In the genomic region with DNA sequence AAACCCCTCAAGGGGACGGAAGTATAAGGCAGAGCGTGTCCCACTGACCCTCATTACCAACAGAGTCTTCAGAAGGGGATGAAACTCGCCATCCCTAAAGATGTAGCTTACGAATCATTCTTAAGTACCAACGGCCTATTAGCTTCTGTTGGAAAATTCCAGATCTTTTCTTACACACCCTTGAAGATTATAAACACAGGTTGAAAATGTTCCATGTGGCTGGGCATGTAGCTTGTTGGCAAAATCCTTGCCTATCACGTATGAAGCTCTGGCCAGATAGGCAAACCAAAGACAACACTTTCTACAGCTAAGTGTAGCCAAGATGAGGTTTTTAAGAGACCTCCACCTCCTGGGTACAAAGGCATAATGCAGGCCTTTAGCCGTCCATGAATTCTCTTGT, we compare ENCODE assay signal across 16 mouse cellular contexts.
DNase-seq lines count a peak whose midpoint lies in the region; ATAC-seq and TF ChIP-seq lines count a peak whose summit lies in the region.
"Had no signal": no experiment of that assay in that cellular context is flagged by ENCODE, and none has a peak within 500 bp of the region (broad histone marks: within the 10 kb centered on the region; RNA-seq: fewer than 3 reads in every experiment).

No protein-coding gene starts in this region.

- WGBS in heart, embryonic 15.5 days: 77% methylated on average over 7 of the region's 7 CpGs
- WGBS in kidney, postnatal 0 days: 70% methylated on average over 7 of the region's 7 CpGs
- WGBS in intestine, embryonic 14.5 days: 71% methylated on average over 7 of the region's 7 CpGs

- DNase-seq in heart, adult 8-10 months (ENCODE audit: low spot score): no peak
- no peak for DNase-seq in kidney, postnatal 0 days (ENCODE audit: low spot score)
- no peak for DNase-seq in kidney, adult 11 months
- DNase-seq in intestine, embryonic 14.5 days (ENCODE audit: low spot score): no peak
- DNase-seq in cerebellum, adult 11-12 months: no peak
- DNase-seq in spleen, postnatal 4 days (ENCODE audit: low spot score in 2 of 2): no peak
- DNase-seq: cerebellum, adult 8-10 months; layer of hippocampus, adult 9-11 months; left cerebral cortex, postnatal 4 days; lung, postnatal 14 days had no signal

- H3K27ac ChIP-seq in heart, embryonic 15.5 days: peak overlapping the region; percentile 24; the same call in 1 of the 2 replicates
- peak overlapping the region; percentile 67 for H3K27ac ChIP-seq in kidney, postnatal 0 days
- peak overlapping the region; percentile 73 for H3K27ac ChIP-seq in brown adipose tissue, adult 24 weeks (replicated peaks; ENCODE audit: low read depth, low read length)
- H3K27ac ChIP-seq in intestine, embryonic 14.5 days (ENCODE audit: low read depth): peak overlapping the region; percentile 57; the same call in 1 of the 2 replicates
- H3K27ac ChIP-seq: forebrain, embryonic 13.5 days had no signal

- H3K27me3 ChIP-seq in heart, embryonic 15.5 days: no peaks in the 10 kb centered on the region
- no peaks in the 10 kb centered on the region for H3K27me3 ChIP-seq in kidney, postnatal 0 days (ENCODE audit: insufficient read depth, low read length)
- no peaks in the 10 kb centered on the region for H3K27me3 ChIP-seq in intestine, embryonic 14.5 days (replicated peaks; ENCODE audit: control insufficient read depth, insufficient read depth, low read length)
- H3K27me3 ChIP-seq: forebrain, embryonic 13.5 days had no signal

- peaks cover 18% of the 10 kb centered on the region for H3K4me1 ChIP-seq in heart, embryonic 15.5 days (replicated peaks)
- H3K4me1 ChIP-seq in kidney, postnatal 0 days (replicated peaks; ENCODE audit: insufficient read depth, low read length): peaks cover 17% of the 10 kb centered on the region
- peaks cover 37% of the 10 kb centered on the region for H3K4me1 ChIP-seq in brown adipose tissue, adult 24 weeks (ENCODE audit: control insufficient read depth, insufficient read depth, insufficient read length, low read length)
- H3K4me1 ChIP-seq in intestine, embryonic 14.5 days (replicated peaks; ENCODE audit: control insufficient read depth, insufficient read depth, low read length): peaks cover 15% of the 10 kb centered on the region
- H3K4me1 ChIP-seq: forebrain, embryonic 13.5 days had no signal

- H3K4me3 ChIP-seq in heart, embryonic 15.5 days: no peak overlapping the region
- H3K4me3 ChIP-seq in kidney, postnatal 0 days (replicated peaks; ENCODE audit: low read depth, low read length): 0 out of 2 replicates have a peak overlapping the region, but pooled peaks have one; percentile 16
- H3K4me3 ChIP-seq in brown adipose tissue, adult 24 weeks (ENCODE audit: insufficient read depth, low read depth, low read length): peak overlapping the region; percentile 48
- no peak overlapping the region for H3K4me3 ChIP-seq in intestine, embryonic 14.5 days (ENCODE audit: low read depth, low read length)
- H3K4me3 ChIP-seq: forebrain, embryonic 13.5 days; myocyte had no signal

- H3K4me2 ChIP-seq in heart, embryonic 15.5 days: peak overlapping the region; percentile 44; the same call in 1 of the 2 replicates
- peak overlapping the region; percentile 47; the same call in 1 of the 2 replicates for H3K4me2 ChIP-seq in kidney, postnatal 0 days (ENCODE audit: low read length)
- H3K4me2 ChIP-seq in intestine, embryonic 14.5 days (ENCODE audit: low read length): 0 out of 2 replicates have a peak overlapping the region, but pooled peaks have one; percentile 31
- H3K4me2 ChIP-seq: forebrain, embryonic 13.5 days; midbrain, embryonic 11.5 days had no signal

- TF ChIP-seq CTCF in kidney, postnatal 0 days (IDR thresholded peaks at IDR 0.05; ENCODE audit: low read depth): no peak

- no peak overlapping the region for H3K9ac ChIP-seq in heart, embryonic 15.5 days
- no peak overlapping the region for H3K9ac ChIP-seq in kidney, postnatal 0 days (ENCODE audit: low read depth, low read length)
- H3K9ac ChIP-seq in intestine, embryonic 14.5 days (ENCODE audit: low read length): no peak overlapping the region; the same call in 1 of the 2 replicates
- H3K9ac ChIP-seq: forebrain, embryonic 13.5 days had no signal

- ATAC-seq in heart, embryonic 15.5 days (replicated peaks; ENCODE audit: insufficient number of reproducible peaks, insufficient read depth, low FRiP score, low read depth): no peak
- no peak for ATAC-seq in kidney, postnatal 0 days (replicated peaks; ENCODE audit: low FRiP score, low read depth)
- ATAC-seq in intestine, embryonic 14.5 days (replicated peaks; ENCODE audit: low FRiP score, low TSS enrichment, low read depth): no peak
- ATAC-seq: activated CD4-positive, CD25-positive, alpha-beta regulatory T cell, adult 4 months; forebrain, embryonic 13.5 days had no signal

- H3K9me3 ChIP-seq in heart, embryonic 15.5 days (replicated peaks): no peaks in the 10 kb centered on the region
- no peaks in the 10 kb centered on the region for H3K9me3 ChIP-seq in kidney, postnatal 0 days (replicated peaks; ENCODE audit: low read length)
- H3K9me3 ChIP-seq in intestine, embryonic 14.5 days (ENCODE audit: control insufficient read depth, low read length): no peaks in the 10 kb centered on the region
- H3K9me3 ChIP-seq: forebrain, embryonic 13.5 days had no signal

- H3K36me3 ChIP-seq in heart, embryonic 15.5 days: no peaks in the 10 kb centered on the region
- no peaks in the 10 kb centered on the region for H3K36me3 ChIP-seq in kidney, postnatal 0 days (ENCODE audit: insufficient read depth, low read length)
- H3K36me3 ChIP-seq in intestine, embryonic 14.5 days (ENCODE audit: control insufficient read depth, insufficient read depth, low read length): no peaks in the 10 kb centered on the region

Comparison
In these comparisons a context has a peak if more than half of its experiments do, and no peak if none do; other contexts are left out.
1. H3K4me3 ChIP-seq: peak in kidney, postnatal 0 days (single experiment) and brown adipose tissue, adult 24 weeks (single experiment); none in heart, embryonic 15.5 days (single experiment) and intestine, embryonic 14.5 days (single experiment).
2. Peak in every context shown above with its lines, with median percentiles within 50 percentile points of each other: H3K27ac ChIP-seq and H3K4me2 ChIP-seq.